Mouse (Mus musculus) frontal cortex, adult 2 months (tissue): ENCODE measurements at regions not wholly inside any gene's neighbourhood (a gene's known extent, or its start where the extent isn't known, plus 50 kb on each side); places are given as distances from the start of the nearest gene placed in this dataset.
"Not testable (repeated sequence)": the region's sequence is repeated elsewhere in the genome, so short reads cannot be mapped to it uniquely, and the experiment has no call there.

Source experiments
- DNase-seq, 2 experiments: peaks; one replicate each; pipeline ENCODE4 v3.0.0; 2022; ENCODE audit warnings: low spot score in 1 of 2; ENCODE audit errors: extremely low spot score in 1 of 2

- DNase-seq, result no peak
Observed at GRCm38 (mm10) chr12:49084505-49084904, 298.0 kb upstream of the Foxg1 start.

- DNase-seq, result no peak
Observed at GRCm38 (mm10) chr12:49086076-49086475, 296.4 kb upstream of the Foxg1 start.

GRCm38 (mm10) chr12:49090177-49090576, 292.3 kb upstream of the Foxg1 start:
- DNase-seq, result no peak

GRCm38 (mm10) chr12:49105931-49106330, 276.5 kb upstream of the Foxg1 start:
- no peak for DNase-seq

- DNase-seq, result peak; percentile 40 to 84
Observed at GRCm38 (mm10) chr12:49106399-49107382, 275.8 kb upstream of the Foxg1 start.

GRCm38 (mm10) chr12:49107415-49108148, 274.9 kb upstream of the Foxg1 start:
- no peak for DNase-seq

- DNase-seq, result not testable (repeated sequence)
Observed at GRCm38 (mm10) chr12:49131093-49131492, 251.4 kb upstream of the Foxg1 start.

- peak in 1 of 2 experiments; percentile 71 for DNase-seq
Observed at GRCm38 (mm10) chr12:49170097-49170496, 212.4 kb upstream of the Foxg1 start.

GRCm38 (mm10) chr12:49171014-49171677, 211.3 kb upstream of the Foxg1 start:
- peak in 1 of 2 experiments; percentile 56 for DNase-seq

GRCm38 (mm10) chr12:49191348-49191747, 191.1 kb upstream of the Foxg1 start:
- no peak for DNase-seq

- DNase-seq, result no peak
Observed at GRCm38 (mm10) chr12:49233524-49234306, 148.7 kb upstream of the Foxg1 start.
